Mouse (Mus musculus) stomach, postnatal 0 days (tissue): ENCODE results near the gene Pigh.

Experiments used
- CTCF ChIP-seq: IDR thresholded peaks from 2 replicates; pipeline ENCODE4 v1.5.1; 2016; ENCODE audit warnings: antibody characterized with exemption, low read depth, mild to moderate bottlenecking, moderate library complexity
- EP300 ChIP-seq: optimal IDR thresholded peaks from 2 replicates; pipeline ENCODE3; 2016; ENCODE audit warnings: antibody characterized with exemption

DNA sequence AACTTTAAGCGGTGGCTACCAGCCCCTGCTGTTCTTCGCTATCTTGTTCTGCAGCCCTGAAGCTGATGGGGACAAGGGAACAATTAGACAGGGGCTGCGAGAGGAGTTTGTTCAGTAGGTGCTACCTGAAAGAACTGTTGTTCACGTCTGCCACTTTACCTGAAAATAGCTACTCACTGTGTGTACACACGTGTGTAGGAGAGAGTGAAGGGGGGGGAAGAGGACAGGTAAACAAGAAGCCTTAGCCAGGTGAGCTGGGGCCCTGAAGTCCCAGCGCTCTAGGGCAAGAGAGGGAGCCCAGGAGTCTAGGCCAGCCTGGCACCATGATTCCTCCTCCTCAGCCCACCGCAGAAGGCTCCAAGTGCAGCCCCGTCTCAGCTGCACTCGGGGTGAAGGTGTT lies 29.3 kb downstream of the Pigh start:
- TF ChIP-seq CTCF, result no peak
- TF ChIP-seq EP300, result no peak
